Mouse (Mus musculus) C2C12 (cell line): ENCODE measurements around the gene Kantr. TPM values are rescaled to one million over a fixed set of nuclear protein-coding genes. Genes with fewer than 3 reads are reported as not detected.
"Not testable (repeated sequence)": the region's sequence is repeated elsewhere in the genome, so short reads cannot be mapped to it uniquely, and the experiment has no call there.

Source experiments
- H3K27me3 ChIP-seq: one replicate; pipeline ENCODE4 v1.6.1; 2011; ENCODE audit not compliant: control insufficient read depth, insufficient read depth, insufficient read length
- H3K36me3 ChIP-seq: one replicate; pipeline ENCODE4 v1.6.1; 2011; ENCODE audit not compliant: control insufficient read depth, insufficient read depth
- H3K4me3 ChIP-seq: one replicate; pipeline ENCODE4 v1.5.1; 2011; ENCODE audit warnings: mild to moderate bottlenecking, control low read depth; ENCODE audit not compliant: poor library complexity, insufficient read depth, severe bottlenecking
- H3K79me2 ChIP-seq: one replicate; pipeline ENCODE4 v1.6.1; 2011; ENCODE audit not compliant: control insufficient read depth, insufficient read depth
- H3K79me3 ChIP-seq: one replicate; pipeline ENCODE4 v1.6.1; 2011; ENCODE audit warnings: low read depth, control low read depth
- H3ac ChIP-seq: one replicate; pipeline ENCODE3; 2011; ENCODE audit warnings: low read depth; ENCODE audit not compliant: control insufficient read depth, insufficient read length
- CEBPB ChIP-seq: IDR thresholded peaks from one replicate; pipeline ENCODE4 v1.6.1; 2011; ENCODE audit warnings: low read depth, mild to moderate bottlenecking, control low read depth, moderate library complexity
- CTCF ChIP-seq: IDR thresholded peaks from one replicate; pipeline ENCODE4 v1.5.1; 2011; ENCODE audit not compliant: control insufficient read depth, insufficient read depth, insufficient read length
- FOSL1 ChIP-seq: IDR thresholded peaks from one replicate; pipeline ENCODE4 v1.8.0; 2011; ENCODE audit warnings: mild to moderate bottlenecking, low read length; ENCODE audit not compliant: poor library complexity, insufficient read depth, severe bottlenecking
- MAX ChIP-seq: IDR thresholded peaks from one replicate; pipeline ENCODE4 v1.6.1; 2011; ENCODE audit warnings: mild to moderate bottlenecking, control low read depth
- MYOD1 ChIP-seq: IDR thresholded peaks from one replicate; pipeline ENCODE4 v1.6.1; 2011; ENCODE audit warnings: low read depth; ENCODE audit not compliant: control insufficient read depth, insufficient read length
- MYOG ChIP-seq: IDR thresholded peaks from one replicate; pipeline ENCODE4 v1.6.1; 2011; ENCODE audit not compliant: control insufficient read depth, insufficient read length; ENCODE audit errors: extremely low read depth
- USF1 ChIP-seq: IDR thresholded peaks from one replicate; pipeline ENCODE4 v1.6.1; 2011; ENCODE audit warnings: low read depth, mild to moderate bottlenecking, control low read depth, moderate library complexity
- polyA plus RNA-seq: library from polyadenylated mRNA; unstranded; fragments of >200 nt; fragmentation: generic; extraction: Trizol; gene quantifications from one replicate; pipeline ENCODE4 v1.2.1, GENCODE M21; 2012; ENCODE audit warnings: missing spikeins

Kantr gene
- polyA plus RNA-seq, 1 experiment: 1.5 TPM

- H3K4me3 ChIP-seq: no peak overlapping the region
- H3K27me3 ChIP-seq: no peaks in the 10 kb centered on the region
- H3K79me3 ChIP-seq: peaks cover under 1% of the 10 kb centered on the region
- H3ac ChIP-seq: no peak overlapping the region
- TF ChIP-seq MAX (no peak), MYOD1 (no peak), USF1 (no peak), FOSL1 (no peak), CTCF (no peak), MYOG (no peak), CEBPB (no peak)
- no peaks in the 10 kb centered on the region for H3K36me3 ChIP-seq
- H3K79me2 ChIP-seq: peaks cover 6% of the 10 kb centered on the region
Measured at GRCm38 (mm10) chrX:152346587-152346986, 19.3 kb upstream of the Kantr start.

DNA sequence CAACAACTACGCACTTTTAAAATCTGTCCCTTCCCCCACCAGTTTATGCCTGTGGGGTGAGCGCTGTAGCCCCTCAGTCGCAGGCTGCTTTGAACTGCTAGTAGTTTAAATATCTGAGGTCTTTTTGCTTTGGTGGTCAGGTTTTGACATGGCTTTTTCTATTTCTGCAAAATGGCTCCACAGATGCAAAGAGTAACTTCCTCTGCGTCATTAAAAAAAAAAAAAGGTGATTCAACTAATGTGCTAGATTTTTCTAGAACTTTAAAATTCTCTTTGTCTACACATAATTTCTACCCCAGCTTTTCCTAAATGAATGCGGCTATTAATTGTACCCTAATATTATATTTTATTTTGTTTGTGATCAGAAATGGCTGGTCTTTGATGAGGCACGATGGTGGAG, 15.6 kb upstream of the Kantr start:
- H3ac ChIP-seq: no peak overlapping the region
- H3K4me3 ChIP-seq: peak overlapping the region; percentile 21
- peaks cover 9% of the 10 kb centered on the region for H3K79me3 ChIP-seq
- H3K27me3 ChIP-seq: no peaks in the 10 kb centered on the region
- peaks cover 28% of the 10 kb centered on the region for H3K79me2 ChIP-seq
- TF ChIP-seq MYOG (no peak), CTCF (no peak), FOSL1 (no peak)
- peaks cover 10% of the 10 kb centered on the region for H3K36me3 ChIP-seq

- peaks cover 28% of the 10 kb centered on the region for H3K79me2 ChIP-seq
- H3K36me3 ChIP-seq: peaks cover 10% of the 10 kb centered on the region
- peak within 1 kb of the TSS; percentile 72 for H3ac ChIP-seq
- TF ChIP-seq FOSL1: no peak
- no peak for TF ChIP-seq USF1
- no peak for TF ChIP-seq CTCF
- TF ChIP-seq MAX: no peak
- no peak for TF ChIP-seq MYOD1
- TF ChIP-seq MYOG: no peak
- no peak for TF ChIP-seq CEBPB
- H3K79me3 ChIP-seq: peaks cover 9% of the 10 kb centered on the region
- H3K27me3 ChIP-seq: no peaks in the 10 kb centered on the region
- peak within 1 kb of the TSS; percentile 42 for H3K4me3 ChIP-seq
Measured at GRCm38 (mm10) chrX:152342358-152342901, 15.1 kb upstream of the Kantr start, which contains the start of gene Tspyl2. Tspyl2 (minus strand) TSS chrX:152342425.

DNA sequence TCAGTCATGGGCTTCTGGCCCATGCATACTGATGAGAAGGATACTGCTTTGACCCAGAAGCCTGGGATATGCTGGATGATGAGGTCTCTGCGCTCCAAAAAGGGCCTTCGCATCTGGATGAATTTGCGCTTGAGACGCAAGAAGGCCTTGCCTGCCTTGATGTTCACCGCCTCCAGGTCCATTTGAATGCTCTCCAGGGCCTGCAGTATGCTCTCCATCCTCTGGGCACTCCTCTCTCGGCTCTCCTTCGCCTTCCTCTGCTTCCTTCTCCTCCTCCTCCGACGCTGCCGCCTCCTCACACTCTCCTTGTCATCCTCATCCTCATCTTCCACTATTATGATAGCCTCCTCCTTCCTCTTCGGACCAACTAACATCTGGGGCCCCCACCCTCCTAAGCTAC, 14.2 kb upstream of the Kantr start:
- Histone ChIP-seq H3K4me3 (peak overlapping the region; percentile 42), H3ac (peak overlapping the region; percentile 51), H3K27me3 (no peaks in the 10 kb centered on the region), H3K79me3 (peaks cover 9% of the 10 kb centered on the region), H3K36me3 (peaks cover 10% of the 10 kb centered on the region), H3K79me2 (peaks cover 28% of the 10 kb centered on the region)
- TF ChIP-seq MYOD1: no peak
- no peak for TF ChIP-seq MAX
- no peak for TF ChIP-seq CTCF
- TF ChIP-seq FOSL1: no peak
- TF ChIP-seq USF1: no peak
- no peak for TF ChIP-seq MYOG
- TF ChIP-seq CEBPB: no peak

DNA sequence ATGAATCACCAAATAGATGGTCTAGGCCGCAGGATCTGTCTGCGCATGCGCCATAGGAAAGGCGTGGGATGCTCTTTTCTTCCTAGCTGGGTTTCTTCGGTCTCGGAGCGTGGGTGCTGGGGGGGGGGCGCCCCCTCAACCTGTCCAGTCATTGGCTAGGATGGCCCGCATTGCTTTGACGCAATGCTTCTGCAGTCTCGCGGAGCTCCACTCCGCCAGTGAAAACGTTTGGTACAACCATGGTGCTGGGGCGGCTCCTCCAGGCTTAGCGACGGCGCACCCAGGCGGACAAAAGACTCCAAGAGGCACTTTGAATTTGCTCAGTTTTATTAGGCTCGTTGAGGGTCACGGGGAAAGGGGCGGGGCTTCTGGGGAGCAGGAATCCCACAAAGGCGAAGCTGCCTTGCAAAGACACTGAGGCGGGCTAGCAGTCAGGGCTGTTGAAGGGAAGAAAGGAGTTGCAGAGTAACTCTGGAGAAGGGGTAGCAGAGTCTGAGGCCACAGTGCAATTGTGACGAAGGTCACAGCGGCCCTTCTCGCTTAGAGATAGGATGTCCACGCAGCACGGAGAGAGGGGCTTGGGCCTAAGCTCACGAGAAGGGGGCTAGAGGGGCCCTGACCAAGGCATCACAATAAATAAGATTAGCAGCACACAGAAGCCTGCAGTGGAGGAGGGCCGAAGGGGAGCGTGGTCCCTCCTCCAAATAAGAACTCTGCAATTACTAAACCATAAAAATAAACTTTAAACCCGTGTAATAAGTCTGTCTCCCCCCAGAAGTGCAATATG, 9.4 kb upstream of the Kantr start:
- no peak for TF ChIP-seq CTCF
- no peak for TF ChIP-seq MAX
- TF ChIP-seq MYOD1: no peak
- TF ChIP-seq MYOG: no peak
- no peak for TF ChIP-seq FOSL1
- TF ChIP-seq USF1: no peak
- TF ChIP-seq CEBPB: no peak
- H3ac ChIP-seq: peak overlapping the region; percentile 69
- H3K79me2 ChIP-seq: peaks cover 24% of the 10 kb centered on the region
- peaks cover 10% of the 10 kb centered on the region for H3K36me3 ChIP-seq
- H3K27me3 ChIP-seq: no peaks in the 10 kb centered on the region
- peak overlapping the region; percentile 21 for H3K4me3 ChIP-seq
- peaks cover 9% of the 10 kb centered on the region for H3K79me3 ChIP-seq

DNA sequence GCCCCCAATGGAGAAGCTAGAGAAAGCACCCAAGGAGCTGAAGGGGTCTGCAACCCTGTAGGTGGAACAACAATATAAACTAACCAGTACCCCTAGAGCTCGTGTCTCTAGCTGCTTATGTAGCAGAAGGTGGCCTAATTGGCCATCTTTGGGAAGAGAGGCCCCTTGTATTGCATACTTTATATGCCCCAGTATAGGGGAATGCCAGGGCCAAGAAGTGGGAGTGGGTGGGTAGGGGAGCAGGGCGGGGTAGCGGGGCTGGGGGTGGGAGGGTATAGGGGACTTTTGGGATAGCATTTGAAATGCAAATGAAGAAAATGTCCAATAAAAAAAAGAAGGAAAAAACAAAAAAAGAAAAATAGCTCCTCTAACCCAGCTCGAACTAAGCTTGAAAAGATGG, 8.8 kb upstream of the Kantr start:
- Histone ChIP-seq H3K79me2 (peaks cover 18% of the 10 kb centered on the region), H3K36me3 (peaks cover 10% of the 10 kb centered on the region)
- H3K27me3 ChIP-seq, H3ac ChIP-seq, H3K79me3 ChIP-seq, H3K4me3 ChIP-seq: not testable (repeated sequence)

DNA sequence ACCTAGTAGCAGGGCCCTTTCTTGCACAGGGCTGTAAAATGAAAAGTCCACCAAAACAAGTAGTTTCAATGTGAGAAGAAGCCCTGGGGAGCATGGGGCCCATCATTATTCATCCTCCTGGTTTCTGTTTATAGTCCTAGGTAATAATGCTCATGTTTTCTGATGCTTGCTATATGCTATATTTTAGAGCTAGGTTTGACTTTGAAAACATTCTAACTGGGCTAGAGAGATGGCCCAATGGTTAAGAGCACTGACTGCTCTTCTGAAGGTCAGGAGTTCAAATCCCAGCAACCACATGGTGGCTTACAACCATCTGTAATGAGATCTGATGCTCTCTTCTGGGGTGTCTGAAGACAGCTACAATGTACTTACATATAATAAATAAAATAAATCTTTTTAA, 2.1 kb upstream of the Kantr start:
- not testable (repeated sequence) for H3K27me3 ChIP-seq

More for the DNA sequence above, 2.1 kb upstream of the Kantr start:
- H3K79me2 ChIP-seq, H3ac ChIP-seq, H3K79me3 ChIP-seq, H3K36me3 ChIP-seq, H3K4me3 ChIP-seq: not testable (repeated sequence)
